Mouse (Mus musculus): ENCODE data around the gene Dnajc11.

The Dnajc11 gene

DNA sequence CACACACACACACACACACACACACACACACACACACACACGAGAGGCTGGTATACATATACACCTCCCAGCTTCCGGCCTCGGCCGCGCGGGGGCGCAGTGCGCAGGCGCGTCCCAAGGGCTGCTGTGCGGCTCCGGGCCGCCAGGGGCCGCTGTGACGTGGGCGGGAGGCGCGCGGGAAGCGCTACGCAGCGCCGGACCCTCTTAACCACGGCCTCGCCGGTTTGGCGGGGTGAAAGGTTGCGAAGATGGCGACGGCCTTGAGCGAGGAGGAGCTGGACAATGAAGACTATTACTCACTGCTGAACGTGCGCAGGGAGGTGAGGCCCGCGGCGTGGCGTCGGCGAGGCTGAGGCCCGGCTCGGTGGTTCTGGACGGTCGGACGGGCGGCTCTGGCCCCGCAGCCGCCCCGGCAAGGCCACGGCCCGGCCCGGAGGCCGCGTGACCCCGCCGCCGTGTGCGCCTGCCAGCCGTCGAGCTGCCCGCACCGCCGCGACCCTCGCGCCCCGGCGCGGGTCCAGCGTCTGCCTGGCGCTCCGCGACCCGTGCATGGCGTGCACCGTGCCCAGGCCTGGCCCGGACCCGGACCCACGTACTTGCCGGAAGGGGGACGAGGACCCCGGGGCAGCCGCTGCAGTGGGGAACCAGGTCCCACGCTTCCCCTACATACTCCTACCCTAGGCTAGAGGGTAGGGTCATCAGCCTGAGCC is at the start of gene Dnajc11:
Gene Dnajc11, plus strand, starts transcription at position 187 of the 710 bp plus-strand sequence.
- DNase-seq (ENCODE audit: low spot score), result peak; percentile 94

DNA sequence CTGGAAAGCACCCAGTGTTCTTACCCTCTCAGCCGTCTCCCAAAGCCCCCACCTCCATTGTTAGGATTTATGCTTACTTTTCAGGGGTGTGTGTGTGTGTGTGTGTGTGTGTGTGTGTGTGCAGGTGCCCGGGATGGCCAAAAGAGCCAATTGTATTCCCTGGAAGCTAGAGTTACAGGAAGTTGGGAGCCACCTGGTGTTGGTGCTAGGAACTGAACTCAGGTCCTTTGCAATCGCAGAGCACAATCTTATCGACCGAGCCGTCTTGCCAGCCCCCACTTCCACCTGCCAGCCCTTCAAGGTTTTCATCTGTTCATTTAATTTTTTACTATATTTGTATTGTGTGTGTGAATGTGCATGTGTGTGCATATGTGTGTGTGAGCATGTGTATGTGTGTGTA is 40.2 kb upstream of the Dnajc11 start:
- DNase-seq (ENCODE audit: low spot score), result no peak

DNA sequence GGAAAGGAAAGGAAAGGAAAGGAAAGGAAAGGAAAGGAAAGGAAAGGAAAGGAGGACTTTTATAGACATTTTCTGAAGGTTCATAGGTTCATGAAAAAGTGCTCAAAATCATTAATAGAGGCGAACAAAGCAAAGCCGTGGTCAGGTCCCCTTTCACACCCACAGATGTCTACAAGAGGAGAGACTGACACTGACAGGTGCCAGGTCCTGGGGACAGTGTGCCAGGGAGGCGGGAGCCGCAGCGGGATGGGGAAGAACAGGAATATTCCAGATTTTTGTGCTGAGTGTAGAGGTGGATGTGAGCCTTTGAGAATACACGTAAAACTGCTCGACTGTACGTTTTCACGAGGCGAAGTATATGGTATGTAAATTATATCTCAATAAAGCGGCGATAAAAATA is 38.6 kb upstream of the Dnajc11 start:
- no peak for DNase-seq (ENCODE audit: low spot score)

DNA sequence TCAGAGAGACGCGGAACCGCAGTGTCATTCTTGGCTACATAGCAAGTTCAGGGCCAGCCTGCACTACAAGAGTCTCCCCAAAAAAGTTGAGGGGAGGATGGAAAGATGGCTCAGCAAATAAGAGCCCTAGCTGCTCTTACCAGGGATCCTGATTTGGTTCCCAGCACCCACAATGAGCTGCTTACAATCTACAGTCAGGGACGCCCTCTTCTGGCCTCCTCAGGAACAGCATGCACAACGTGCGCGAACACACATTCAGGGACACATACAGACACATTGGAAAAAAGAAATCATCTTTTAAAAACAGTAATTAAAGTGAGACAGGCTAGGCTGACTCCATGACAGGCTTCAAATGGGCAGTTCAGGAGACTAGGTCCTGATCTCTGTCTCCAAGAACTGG is 37.9 kb upstream of the Dnajc11 start:
- DNase-seq (ENCODE audit: low spot score), result no peak

DNA sequence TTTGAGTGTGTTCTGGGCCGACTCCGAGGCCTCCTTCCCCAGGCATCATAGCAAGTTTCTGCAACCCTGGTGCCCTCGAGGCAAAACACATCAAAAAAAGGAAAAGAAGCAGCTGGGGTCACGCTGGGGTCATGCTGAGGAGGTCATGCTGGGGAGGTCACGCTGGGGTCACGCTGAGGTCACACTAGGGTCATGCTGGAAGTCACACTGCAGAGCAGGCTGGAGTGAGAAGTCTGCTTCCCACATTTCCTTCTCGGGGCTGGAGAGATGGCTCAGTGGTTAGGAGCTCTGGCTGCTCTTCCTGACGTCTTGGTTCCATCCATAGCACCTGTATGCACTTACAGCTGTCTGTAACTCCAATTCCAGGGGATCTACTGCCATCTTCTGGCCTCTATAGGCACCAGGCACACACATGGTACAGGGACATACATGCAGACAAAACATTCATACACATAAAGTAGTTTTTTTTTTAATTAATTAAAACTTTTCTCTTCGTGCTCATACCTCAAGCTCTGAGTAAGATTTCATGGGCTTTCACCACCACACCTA is 36.3 kb upstream of the Dnajc11 start:
- DNase-seq (ENCODE audit: low spot score), result no peak

DNA sequence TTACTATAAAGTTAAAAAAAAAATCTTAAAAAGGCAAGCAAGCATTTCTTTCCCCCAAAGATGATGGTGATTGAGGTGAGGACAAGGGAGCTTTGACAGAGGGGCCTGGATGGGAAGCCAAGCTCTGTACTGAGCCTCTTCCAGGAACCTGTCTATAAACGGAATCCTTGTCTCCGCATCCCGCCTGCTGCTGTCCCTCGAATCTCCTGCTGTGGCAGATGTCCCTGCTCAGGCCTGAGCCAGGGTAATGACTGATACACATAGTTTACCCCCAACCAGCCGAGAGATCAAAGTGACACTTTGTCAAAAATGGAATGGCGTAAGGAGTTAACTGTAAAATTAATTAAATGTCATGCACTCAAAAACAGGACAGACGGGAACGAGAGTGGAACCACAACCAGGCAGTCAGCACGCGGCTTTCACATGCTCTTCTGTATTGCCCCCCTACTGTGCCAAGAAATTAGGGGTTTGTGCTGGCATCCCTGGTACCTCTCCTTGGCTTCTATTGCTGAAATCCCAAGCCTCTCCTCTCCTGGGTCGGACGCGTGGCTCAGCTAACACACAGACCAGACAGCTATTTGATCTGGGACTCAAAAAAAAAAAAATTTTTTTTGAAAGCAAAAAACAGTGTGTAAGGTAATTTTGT is 34.8 kb upstream of the Dnajc11 start:
- DNase-seq (ENCODE audit: low spot score), result no peak

DNA sequence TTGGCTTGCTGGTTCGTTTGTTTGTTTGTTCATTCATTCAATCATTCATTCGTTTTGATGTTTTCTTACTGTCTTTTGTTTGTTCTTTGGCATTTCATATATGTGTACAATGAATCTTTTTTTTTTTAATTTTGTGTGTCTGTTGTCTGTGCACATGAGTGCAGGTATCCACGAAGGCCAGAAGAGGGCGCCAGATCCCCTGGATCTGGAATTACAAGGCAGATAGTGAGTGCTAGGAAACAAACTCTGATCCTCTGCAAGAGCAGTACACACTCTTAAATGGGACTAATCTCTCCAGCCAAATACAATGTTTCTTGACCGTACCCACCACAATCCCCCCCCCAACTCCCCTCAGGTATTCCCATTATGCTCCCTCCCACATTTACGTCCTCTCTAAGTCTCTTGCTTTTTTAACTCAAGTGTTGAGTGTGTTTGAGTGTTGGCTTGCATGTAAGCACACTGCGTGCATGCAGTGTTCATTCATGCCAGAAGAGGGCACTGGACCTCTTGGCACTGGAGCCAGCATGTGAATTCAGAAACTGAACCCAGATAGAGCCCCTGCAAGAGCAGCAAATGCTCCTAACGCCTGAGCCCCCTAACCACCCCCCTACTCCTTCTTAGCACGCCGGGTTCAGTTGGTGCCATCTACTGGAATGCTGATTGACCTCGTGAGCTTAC is 33.6 kb upstream of the Dnajc11 start:
- DNase-seq (ENCODE audit: low spot score), result no peak

DNA sequence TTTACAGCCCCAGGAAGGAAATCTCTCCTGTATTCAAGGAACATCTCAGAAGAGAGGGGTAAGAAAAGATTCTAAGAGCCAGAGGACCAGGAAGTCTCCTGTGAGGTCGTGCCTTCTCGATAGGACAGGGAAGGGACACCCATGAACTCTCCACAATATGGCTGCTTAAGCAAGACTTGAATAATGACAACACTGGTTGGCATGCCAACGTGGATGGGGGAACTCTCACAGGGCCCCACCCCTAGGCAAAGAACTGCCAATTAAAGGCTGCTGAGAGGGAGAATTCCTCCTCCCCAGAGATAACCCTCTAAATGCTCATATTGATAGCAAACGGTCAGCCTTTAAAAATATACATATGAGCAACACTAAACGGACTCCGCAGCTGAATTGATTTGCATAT is 32.8 kb upstream of the Dnajc11 start:
- no peak for DNase-seq (ENCODE audit: low spot score)

DNA sequence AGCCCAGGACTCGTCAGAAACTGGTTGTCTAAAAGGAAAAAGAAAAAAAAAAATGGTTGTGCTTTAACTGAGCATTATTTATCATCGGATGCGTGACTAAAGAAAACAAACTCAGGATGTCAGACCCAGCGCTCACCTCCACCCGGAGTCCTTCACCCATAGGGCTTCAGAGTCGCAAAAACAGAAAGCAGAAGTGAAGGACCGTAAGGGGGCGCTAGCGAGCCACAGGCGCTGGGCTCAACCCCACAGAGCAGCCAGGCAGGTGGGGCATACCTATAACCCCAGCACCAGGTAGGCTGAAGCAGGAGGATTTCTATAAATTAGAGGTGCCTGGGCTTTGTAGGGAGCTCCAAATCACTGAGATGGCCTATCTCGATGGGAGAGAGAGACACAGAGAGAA is 32.1 kb upstream of the Dnajc11 start:
- no peak for DNase-seq (ENCODE audit: low spot score)

DNA sequence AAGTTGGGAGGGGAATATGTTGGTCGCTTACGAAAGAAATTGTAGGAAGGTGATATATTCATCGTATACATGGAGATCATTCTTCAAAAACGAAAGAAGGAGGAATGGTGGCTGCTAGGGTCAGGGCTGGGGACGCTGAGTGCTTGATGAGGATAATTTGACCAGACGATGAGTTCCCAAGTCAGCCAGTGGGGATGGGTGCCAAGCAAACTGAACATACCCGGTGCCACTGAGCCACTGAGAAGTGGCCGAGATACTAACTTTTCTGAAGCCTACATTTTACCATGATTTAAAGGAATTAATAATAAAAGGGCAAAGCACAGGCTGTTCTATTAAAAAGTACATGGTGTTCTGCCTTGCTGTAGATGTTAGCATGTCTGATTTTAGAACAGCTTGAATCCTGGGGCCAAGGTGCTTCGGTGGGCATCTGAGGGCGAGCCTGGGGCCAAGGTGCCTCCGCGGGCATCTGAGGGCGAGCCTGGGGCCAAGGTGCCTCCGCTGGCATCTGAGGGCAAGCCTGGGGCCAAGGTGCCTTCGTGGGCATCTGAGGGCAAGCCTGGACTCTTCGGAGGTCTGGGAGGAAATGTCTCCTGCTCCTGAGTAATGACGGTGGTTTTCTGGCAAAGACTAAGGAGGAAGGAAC is 31.3 kb upstream of the Dnajc11 start:
- no peak for DNase-seq (ENCODE audit: low spot score)

DNA sequence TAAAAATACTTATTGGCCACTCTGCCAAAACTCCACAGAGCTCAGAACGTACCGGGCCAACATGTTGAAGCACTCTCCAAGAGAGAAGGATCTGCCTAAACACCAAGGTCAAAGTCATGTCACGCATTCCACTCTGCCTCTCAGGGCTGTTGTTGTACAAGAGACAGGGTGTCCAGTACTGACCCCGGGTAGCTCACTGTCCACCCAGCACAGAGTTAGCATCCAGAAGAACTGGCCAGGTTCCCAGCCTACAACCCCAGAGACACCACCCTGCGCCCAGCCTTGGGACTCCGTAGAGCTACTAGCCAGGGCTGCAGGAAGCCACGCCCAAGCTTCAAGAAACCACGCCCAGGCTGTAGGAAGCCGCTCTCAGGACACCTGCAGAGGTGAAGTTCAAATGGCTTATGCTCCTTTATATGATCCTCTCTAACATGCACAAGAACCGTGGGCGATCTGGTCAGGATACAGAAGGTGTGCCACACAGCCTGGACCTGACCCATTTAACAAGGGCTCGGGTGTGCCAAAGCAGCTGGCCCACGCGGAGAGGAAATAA is 30.7 kb upstream of the Dnajc11 start:
- no peak for DNase-seq (ENCODE audit: low spot score)

DNA sequence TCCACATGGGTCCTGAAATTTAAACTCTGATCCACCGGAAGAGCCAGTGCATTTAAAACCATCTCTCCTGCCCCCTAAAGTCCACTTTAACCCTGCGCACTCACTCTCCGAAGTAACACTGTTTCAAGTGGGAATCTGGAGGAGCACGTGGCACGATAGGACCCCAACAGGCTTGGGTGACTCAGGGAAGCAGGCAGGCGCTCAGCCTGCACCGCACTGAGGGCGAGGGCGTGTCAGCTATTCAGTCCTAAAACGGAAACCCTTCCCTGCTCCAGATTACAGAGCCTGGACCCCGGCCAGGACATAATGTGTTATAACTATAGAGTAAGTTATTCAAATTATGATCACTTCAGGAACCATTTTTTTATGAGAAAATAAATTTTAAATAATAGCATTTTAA is 29.4 kb upstream of the Dnajc11 start:
- no peak for DNase-seq (ENCODE audit: low spot score)

DNA sequence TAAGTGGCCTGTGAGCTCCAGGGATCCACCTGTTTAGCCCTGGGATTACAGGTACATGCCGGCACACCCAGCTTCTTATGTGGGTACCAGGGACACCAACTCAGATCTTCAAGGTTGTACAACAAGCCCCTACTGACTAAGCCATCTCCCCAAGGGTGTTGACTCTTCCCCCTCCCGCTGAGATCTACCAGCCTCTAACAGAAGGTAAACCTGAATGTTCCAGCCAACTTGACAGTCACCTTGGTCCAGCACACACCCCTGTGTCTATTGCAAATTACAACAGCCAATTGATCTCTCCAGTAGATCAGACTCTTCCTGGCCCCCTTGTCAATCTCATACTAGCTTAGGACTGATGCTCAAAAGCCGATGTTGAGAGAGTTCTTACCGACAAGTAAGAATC is 27.9 kb upstream of the Dnajc11 start:
- DNase-seq (ENCODE audit: low spot score), result no peak

DNA sequence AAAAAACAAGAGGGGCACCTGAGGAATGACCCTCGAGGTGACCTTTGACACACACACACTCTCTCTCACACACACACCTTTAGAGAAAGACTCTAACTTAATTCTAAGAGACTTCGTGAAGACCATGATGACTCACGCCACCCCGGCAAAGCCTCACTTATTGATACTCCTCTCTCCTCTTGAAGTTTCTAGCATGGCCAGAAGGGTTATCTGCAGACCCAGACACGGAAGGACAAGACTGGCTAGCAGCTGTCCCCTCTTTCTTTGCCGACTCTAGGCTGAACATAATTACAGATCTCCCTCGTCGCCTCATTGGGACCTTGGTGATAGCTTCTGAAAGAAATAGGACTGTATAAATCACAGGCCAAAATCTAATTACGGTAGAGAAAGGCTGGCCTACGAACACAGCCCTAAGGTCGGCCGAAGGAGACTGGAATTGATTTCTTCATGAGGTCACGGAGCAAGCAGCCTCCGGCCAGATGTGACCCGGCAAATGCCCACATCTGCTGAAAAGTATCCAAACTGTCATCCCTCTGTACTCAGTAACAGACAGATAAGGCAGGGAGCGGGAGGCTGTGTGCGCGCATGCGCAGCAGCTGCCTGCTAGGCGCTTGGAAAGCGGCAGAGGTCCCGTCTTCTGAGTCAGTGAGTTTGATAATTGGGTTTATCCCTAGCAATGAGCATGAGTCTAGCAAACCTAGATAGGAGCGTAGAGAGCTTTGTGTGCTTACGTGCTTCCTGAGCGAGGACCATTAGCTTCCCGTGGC is 25.7 kb upstream of the Dnajc11 start:
- no peak for DNase-seq (ENCODE audit: low spot score)

DNA sequence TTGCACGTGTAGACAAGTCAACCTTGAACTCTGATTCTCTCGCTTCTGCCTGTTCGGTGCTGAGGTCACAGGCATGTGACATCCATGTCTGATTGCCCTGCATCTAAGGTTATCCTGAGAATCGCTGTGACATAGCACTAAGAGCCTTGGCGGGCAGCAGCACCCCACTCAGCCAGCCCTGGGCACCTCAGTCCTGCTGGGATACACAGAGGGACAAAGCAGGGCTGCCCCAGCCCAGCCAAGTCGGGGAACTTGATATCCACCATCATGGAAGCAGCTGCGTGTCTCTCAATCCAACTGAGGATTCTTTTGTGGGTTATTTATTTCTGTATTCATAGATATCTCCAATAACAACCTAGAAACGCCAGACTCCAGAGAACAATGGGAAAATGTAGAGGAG is 24.7 kb upstream of the Dnajc11 start:
- DNase-seq (ENCODE audit: low spot score), result no peak

DNA sequence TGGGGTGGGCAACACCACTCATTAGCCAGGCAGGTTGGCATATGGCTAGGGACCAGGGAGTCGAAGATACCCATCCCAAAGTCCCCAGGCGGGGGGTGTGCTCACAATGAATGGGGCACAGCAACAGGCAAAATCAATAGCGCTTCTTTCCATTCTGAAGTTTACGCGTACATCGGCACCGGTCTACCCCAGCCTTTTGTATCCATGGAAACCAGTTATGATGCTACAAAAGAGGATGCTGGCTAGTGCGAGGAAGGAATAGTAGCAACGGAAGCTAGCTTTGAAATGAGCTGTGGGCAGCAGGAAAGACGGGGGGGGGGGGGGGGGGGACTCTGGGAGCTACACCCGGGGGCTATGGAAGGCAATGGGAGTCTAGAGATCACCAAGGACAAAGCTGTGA is 17.2 kb upstream of the Dnajc11 start:
- no peak for DNase-seq (ENCODE audit: low spot score)

DNA sequence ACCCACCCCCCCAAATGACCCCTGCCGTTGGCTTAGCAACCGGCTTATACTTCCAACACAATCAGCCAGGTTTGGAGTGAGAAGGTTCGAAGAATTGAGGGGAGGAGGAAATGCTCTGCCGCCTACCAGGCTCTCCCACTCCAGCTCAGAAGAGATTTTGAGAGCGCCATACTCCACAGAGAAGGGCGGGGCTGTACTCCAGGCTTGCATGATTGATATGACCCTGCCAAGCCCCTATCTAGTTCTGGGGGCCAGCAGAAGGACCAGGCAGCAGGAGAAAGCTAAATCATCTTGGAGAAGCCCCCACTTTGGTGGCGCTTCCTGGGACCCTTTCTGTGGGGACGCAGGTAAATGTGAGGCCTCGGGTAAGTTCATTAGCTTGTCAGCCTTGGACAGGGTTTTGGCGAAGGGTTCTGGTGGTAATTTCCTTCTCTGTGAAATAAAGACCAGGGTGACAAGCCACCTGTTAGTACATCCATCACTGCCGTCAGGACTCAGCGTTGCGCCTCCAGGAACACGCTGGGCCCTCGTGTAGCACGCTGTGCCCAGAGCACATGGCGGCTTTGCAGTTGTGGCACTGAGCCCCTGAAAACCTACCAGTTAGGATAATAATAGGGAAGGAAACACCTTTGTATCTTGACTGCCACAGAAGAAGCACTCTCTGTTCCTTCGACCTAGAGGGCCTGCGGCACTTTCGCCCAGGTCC is 14.2 kb upstream of the Dnajc11 start:
- DNase-seq (ENCODE audit: low spot score), result no peak

DNA sequence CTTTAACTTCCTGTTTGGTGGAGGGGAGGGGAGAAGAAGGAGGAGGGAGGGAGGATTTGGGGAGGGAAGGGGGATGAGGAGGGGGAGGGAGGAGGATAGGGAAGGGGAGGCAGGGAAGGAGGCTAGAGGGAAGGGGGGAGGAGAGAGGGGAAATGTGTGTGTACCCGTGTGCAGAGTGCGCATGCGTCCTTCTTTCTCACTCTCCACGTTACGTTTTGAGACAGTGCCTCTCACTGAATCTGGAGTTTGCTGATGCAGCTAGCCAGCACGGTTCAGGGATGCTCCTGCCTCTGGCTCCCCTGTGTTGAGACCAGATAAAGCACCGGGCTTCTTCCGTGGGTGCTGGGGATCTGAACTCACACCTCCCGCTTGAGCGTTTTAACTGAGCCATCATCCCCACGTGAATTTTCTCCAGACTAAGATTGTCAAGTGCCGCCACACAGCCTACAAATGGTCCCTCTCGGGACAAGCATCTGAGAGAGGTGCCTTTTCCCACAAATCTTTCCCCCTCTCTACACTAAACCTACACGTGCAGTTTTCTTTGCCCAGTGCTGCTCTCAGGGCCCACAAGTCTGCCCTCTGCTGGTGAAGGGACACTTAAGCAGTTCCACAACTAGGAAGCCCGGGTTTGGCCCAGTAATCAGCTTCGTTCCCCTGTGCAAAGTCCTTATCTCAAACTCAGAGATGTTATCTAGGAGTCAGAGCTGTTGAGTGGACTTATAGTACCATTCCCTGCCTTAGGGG is 13.4 kb upstream of the Dnajc11 start:
- no peak for DNase-seq (ENCODE audit: low spot score)

DNA sequence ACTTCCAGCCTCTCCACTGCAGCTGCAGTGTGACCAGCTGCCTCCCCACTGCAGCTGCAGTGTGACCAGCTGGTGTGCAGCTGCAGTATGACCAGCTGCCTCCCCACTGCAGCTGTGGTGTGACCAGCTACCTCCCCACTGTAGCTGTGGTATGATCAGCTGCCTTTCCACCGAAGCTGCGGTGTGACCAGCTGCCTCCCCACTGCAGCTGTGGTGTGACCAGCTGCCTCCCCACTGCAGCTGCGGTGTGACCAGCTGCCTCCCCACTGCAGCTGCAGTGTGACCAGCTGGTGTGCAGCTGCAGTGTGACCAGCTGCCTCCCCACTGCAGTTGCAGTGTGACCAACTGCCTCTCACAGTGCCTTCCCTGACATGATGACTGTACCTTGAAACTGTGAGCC is 11.4 kb upstream of the Dnajc11 start:
- no peak for DNase-seq (ENCODE audit: low spot score)
